Mouse (Mus musculus) heart, adult 18-20 months (tissue): ENCODE data around the gene Vmn1r29. TPM values are rescaled to one million over a fixed set of nuclear protein-coding genes. Genes with fewer than 3 reads are reported as not detected.
"Not testable (repeated sequence)": the region's sequence is repeated elsewhere in the genome, so short reads cannot be mapped to it uniquely, and the experiment has no call there.

Experiments used
- DNase-seq, 2 experiments: peaks; one replicate each; pipeline ENCODE4 v3.0.0; 2021 to 2022; ENCODE audit warnings: mixed read lengths in 1 of 2
- long read RNA-seq, 2 experiments: library from polyadenylated mRNA; stranded (forward); transcript quantifications; one replicate each; pipeline ENCODE4 v2.0.0; 2021
- total RNA-seq, 2 experiments: library from RNA; stranded (reverse); gene quantifications; 2 replicates each; pipeline ENCODE4 v1.2.3; 2021

The Vmn1r29 gene
- total RNA-seq: not detected
- long read RNA-seq, experiment 1: 0 reads
- long read RNA-seq, experiment 2: 0 reads

DNA sequence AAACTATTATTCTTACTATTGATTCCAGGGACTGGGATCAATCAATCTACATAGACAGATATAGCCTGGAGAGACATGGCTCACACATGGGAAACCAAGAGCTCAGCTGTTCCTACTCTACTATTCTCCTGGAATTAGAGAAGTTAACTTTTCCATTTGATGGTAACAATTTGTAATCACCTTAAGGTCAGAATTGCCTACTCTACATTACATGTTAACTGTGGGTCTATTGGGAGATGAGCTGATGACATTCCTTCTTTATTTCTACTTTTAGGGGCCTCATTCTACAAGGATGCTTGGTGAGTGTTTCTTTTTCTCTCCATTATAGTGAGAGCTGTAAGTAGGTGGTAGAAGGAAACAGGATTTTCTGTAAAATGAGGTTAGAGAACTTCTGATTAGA, at the start of gene Vmn1r29:
Gene Vmn1r29, plus strand, starts transcription at position 301 of the 400 bp plus-strand sequence.
- DNase-seq: no peak

DNA sequence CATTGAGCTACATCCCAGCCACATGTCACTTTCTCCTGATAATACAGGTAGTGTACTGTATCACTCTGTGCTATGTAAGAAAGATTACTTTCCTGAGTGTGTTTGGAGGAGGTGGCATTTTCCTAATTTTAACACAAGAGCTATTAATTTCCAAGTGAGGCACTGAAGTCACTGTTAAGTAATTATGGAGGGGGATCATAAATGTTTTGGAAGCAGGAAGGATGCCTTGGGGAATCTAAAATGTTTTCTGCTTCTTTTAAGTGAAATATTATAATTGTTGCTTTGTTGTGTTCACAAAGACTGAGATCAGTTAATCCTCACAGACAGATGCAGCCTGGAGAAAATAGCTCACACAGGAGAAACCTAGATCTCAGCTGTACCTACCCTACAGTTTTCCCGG, 39.6 kb upstream of the Vmn1r29 start, which contains the start of gene Vmn1r28:
Gene Vmn1r28, plus strand, starts transcription at position 301 of the 400 bp plus-strand sequence.
- no peak for DNase-seq

DNA sequence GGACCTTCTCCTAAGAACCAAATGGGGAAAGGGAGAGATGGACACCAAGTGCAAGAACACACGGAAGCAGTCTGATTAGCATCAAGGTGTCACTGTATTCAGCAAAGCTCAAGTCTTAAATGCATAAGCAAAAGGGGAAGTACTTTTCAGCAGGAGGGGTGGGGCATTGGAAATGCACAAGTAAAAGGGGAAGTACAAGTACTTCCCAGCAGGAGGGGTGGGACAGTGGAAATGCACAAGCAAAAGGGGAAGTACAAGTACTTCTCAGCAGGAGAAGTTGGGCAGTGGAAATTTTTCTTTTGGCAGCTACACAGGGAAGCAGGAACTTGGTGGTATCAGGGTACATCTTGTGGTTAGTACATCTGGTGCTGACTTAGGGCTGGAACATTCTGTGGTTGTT, 21.7 kb upstream of the Vmn1r29 start:
- DNase-seq: not testable (repeated sequence)

DNA sequence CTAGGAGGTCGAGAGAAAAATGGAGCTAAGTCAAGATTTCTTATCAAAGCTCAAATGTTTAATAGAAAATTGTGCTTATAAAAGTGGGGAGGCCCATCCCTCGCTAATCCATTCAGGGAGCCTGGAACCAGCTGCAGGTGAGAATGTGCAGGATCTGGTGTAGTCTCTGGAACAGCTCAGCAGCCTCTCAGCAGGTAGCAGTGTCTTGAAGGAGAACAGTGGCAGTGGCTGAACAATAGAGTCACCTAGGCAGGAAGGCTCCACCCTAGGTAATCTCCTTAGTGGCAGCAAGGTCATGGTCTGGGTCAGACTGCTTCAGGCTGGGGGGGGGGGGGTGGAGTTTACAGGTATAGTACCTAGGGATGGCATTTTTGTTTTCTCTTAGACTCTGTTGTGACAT, 9.1 kb upstream of the Vmn1r29 start:
- DNase-seq: no peak

- not testable (repeated sequence) for DNase-seq
Observed at GRCm38 (mm10) chr6:58298511-58298910, 2.8 kb upstream of the Vmn1r29 start.

GRCm38 (mm10) chr6:58330686-58331085, 29.3 kb downstream of the Vmn1r29 start:
- DNase-seq: peak in 1 of 2 experiments; percentile 1

Other genes starting within 250 kb of the Vmn1r29 start
- gene Vmn1r27, start 82.7 kb upstream of the Vmn1r29 start, total RNA-seq: not detected
- not detected for gene Vmn1r28, start 39.5 kb upstream of the Vmn1r29 start, total RNA-seq
- gene Vmn1r30, start 141.8 kb downstream of the Vmn1r29 start, total RNA-seq: not detected
- gene Vmn1r31, start 173.8 kb downstream of the Vmn1r29 start, total RNA-seq: not detected